Mouse (Mus musculus) stomach, postnatal 0 days (tissue): ENCODE measurements at regions not wholly inside any gene's neighbourhood (a gene's known extent, or its start where the extent isn't known, plus 50 kb on each side); places are given as distances from the start of the nearest gene placed in this dataset.

Experiments used
- CTCF ChIP-seq: IDR thresholded peaks from 2 replicates; pipeline ENCODE4 v1.5.1; 2016; ENCODE audit warnings: antibody characterized with exemption, low read depth, mild to moderate bottlenecking, moderate library complexity
- EP300 ChIP-seq: optimal IDR thresholded peaks from 2 replicates; pipeline ENCODE3; 2016; ENCODE audit warnings: antibody characterized with exemption

- TF ChIP-seq CTCF, result no peak
- no peak for TF ChIP-seq EP300
These were observed 248.7 kb upstream of the Ppargc1a start for GRCm38 (mm10) chr5:51816258-51816657.
